Mouse (Mus musculus) cerebellum, postnatal 25 days (tissue): ENCODE results near the gene Pxdn.

Experiments
- DNase-seq, 2 experiments: peaks; one replicate each; pipeline ENCODE4 v3.0.0; 2021; ENCODE audit warnings: mixed read lengths in 2 of 2

Gene Pxdn

DNA sequence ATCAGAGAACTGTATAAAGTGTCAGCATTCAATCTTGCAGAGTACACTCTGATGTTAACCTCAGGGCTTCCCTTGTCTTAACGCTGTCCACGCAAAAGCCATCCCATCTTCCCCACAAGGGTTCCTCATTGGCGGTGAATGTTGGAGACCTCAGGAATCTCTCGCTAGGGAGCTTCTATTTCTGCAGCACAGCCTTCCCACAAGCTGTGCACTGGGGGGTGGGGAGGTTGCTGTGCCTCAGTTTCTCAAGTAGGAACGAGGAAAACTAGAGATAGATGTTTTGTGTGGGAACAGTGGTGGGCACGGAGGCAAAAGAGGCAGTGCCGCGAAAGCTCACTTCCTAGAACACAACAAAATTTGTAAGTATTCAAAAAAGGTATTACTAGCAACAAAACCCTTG, at the start of gene Pxdn:
Gene Pxdn (plus strand): TSS at position 301 of the 400 bp plus-strand sequence.
- DNase-seq, result no peak

DNA sequence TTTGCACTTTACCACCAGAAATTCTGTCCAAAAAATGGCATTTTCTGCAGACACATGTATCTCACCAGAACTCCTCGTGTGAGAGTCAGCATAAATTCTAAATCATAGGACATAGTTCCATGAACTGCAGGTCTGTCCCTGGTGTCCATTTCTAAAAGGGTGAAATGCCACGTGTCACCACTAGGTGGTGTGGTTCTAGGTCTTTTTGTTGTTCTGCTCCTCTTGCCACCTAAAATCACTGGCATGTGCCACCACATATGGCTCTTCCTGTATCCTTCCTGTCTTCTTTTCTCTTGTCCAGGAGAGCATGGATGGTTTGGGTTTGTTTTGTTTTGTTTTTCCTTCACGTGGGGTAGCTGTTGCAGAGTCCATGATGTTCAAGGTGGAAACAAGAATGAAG, 42.7 kb upstream of the Pxdn start:
- DNase-seq, result peak; percentile 51 to 72

DNA sequence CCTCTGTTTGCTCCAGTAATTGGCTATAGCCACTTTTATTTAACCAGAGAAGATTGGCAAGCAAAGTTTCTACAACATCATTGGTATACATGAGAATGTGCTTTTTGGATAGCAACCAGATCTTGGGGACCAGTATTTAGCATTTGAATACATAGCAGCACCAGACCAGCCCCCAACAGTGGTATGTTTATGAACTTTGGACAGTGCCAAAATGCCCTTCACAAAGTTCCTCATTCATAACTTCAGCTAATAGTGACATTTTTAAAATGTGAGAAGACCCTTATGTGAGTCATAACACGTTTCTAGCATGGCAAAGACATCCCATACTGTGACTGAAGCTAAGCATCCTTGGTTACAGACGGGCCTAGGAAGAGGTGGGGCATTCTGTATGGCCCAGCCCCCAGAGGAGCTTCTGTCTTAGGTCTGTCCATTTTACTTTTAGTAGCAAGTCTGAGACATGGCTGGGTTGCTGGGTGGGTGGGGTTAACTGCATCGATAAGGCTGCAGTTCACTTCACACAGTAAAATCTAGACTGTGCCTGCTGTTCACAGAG, 39.8 kb upstream of the Pxdn start:
- DNase-seq, result no peak

DNA sequence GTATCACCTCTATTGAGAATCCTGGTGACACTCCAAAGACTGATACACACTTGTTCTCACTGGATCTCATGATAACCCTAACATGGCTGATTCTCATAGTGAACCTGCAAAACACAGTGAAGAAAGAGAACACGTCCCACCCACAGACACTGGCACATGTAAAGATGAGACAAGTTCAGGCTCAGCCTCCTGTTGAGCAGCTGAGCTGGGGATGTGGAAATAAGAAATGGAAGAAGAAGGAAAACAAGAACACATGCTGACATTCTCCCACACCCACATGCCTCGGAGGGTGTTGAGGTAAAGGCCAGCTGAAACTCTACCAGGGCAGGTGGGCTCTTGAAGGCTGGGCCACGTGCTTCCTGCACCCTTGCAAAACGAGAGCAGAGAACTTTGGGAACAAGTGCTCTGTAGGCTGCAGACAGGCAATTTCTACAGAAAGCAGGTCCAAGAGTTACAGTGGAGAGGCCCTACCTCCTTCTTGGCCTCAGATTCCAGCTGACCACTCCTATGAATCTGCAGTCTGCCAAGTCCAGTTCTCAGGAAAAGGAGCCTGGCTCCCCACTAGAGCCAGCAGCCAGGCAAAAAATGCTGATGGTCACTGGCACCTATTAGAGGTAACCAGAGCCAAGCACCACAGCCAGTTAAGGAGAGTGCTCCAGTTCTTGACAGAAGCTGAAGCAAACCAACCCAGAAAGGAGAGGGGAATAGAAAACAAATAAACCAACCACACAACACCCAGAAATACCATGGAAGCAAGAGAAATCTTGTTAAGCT, 33.1 kb upstream of the Pxdn start:
- peak; percentile 32 to 50 for DNase-seq

DNA sequence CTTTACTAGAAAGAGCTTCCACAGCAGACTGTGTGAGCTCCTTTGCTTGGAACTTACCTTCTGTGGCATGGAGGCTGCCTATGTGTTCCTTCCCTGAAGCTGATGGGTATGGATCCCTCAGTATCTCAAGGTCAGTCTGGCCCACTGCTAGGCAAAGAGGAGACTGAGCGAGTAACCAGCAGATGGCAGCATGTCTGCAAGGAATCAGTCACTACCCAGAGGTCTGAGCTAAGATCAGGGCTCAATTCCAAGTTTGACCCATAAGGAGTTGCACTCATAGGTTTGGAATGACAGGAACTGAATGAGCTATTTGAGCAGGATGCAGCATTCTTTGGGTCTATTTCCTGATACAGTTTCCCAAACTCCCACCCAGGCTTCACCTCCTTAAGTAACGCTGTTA, 30.4 kb upstream of the Pxdn start:
- DNase-seq, result peak; percentile 34 to 64

DNA sequence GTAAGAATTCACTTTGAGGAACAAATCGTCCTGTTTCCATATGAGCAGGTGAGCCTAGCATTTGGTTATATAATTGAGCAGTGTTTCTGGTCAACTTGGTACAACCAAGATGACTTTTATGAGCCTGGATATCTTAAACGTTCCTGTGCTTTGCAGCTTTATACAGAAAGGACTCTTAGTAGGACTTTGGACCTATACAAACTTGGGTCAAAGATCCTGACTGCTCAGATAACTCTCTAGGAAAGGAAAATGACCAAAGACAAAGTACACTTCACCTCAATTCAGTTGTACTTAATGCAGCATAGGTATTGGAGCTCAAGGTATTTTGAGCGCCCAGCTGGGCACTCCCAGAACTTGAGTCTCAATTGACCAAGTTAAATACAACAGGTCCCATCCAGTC, 21.3 kb upstream of the Pxdn start:
- no peak for DNase-seq

DNA sequence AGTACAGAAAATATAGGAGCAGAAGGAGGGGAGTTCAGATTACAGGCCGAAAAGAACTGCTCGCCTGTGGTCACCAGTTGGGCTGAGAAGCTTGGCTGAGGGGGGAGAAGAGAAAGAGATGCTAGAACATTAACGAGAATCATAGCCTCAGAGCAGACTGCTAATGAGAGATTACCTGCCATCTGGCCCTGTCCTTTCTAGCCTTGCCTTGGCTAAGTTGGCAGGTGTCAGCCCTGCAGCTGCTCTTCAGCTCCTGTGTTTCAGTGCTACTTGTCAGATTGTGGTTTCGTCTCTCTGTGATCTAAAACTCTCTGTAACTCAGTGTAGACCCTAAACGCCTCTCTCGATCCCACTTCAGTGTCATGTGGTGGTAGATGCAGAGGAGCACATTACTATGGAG, 20.6 kb upstream of the Pxdn start:
- DNase-seq, result peak in 1 of 2 experiments; percentile 40

DNA sequence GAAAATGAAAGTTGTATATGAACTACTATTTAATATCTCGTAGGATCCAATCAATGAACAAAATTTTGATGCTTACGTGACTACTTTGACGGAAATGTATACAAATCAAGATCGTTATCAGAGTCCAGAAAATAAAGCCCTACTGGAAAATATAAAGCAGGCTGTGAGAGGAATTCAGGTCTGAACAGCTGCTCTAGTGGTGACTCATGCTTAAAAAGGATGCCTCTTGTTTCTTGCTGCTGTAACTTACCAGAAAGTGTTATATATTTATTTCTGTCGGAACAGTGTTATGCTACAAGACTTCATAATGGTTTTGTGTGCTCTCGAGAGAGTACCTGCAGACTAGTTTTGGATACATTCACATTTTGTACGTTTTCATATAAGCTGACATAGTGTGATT, 17.1 kb upstream of the Pxdn start:
- no peak for DNase-seq

DNA sequence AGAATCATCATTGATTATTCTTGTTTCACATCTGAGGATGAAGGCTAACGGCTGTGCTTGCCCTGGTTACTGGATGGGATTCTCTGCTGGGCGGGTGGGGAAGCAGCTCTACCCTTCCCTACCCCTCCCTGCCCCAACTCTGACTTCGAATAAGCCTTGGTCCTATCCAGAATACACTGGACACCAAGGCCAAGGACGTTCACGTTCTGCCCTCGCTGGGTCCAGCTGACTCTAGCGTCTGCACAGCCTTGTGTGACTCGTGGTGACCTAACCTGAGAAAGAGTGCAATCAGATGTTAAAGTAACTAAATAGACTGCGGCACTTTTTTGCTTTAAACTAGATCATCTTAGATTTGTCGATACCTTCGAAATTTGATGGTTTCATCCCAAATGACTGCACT, 15.9 kb upstream of the Pxdn start:
- no peak for DNase-seq

DNA sequence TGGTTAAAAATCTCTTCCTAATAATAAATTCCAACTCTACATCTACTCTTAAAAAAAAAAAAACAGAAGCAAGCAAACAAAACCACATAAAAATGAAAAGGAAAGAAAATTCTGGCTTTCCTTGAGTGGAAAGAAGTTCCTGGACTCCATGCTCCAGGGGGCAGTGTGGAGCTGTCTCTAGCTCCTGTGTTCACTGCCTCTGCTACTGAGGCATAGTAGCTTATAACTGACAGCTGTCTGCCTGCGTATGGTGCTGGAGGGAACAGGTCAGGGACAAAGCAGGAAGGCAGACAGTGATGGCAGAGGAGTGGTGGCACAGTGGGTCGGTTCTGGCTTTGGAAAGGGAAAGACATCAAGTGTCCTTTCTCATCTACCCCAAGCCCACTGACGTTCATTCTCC, 10.5 kb upstream of the Pxdn start:
- peak; percentile 27 to 67 for DNase-seq

DNA sequence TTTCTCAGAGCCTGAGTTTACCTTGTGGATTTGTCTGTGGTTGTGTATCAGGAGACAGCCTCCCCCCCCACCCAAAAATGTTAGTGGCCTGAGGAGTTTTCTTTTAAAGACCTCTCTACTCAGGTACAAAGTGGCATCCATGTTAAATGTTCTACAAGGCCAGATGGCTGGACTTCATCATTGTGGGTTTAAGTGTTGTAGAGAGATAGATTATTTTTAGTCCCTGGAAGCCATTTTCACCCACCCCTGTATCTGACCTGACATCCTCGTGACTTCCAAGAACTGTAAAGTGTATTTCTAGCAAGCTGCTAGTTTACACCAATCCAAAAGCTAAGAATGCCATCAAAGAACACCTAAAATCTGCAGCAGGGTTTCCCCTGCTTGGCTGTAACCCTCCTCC, 6.8 kb upstream of the Pxdn start:
- DNase-seq, result no peak

DNA sequence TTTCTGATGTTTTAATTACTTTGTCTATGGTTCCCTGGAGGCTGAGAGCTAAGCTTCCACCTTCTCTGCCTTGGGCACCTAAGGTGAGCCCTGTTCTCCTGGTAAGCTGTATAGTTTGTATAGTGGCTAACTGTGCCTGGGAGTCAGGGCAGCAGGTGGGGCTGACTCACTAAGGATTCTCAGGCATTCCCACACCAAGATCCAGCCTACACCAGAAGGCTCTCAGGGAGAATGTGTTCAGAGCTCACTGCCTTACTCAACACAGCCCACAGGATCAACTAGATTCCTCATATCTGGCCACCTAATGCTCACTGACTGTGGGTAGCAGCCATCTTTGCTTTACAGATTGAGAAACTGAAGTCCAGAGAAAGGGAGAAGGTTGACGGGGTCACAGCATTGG, 4.5 kb upstream of the Pxdn start:
- DNase-seq, result no peak

DNA sequence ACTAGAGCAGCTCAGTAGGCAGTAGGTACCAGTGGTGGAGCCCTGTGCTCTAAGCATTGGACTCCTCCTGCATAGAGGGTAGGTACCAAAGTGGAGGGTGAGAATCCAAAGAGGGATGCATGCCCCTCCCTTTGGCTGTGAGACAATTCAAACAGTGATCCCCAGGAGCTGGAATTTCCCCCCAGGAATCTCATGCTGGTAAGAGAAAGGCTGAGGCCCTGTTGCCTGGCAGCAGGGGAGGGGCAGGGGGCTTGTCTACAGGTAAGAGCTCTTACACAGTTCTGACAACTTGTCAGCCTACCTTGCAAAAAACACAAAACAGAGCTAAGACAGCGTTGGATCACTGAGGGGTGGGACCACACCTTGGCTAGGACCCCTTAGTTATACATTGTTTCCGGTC, 3.9 kb upstream of the Pxdn start:
- no peak for DNase-seq

DNA sequence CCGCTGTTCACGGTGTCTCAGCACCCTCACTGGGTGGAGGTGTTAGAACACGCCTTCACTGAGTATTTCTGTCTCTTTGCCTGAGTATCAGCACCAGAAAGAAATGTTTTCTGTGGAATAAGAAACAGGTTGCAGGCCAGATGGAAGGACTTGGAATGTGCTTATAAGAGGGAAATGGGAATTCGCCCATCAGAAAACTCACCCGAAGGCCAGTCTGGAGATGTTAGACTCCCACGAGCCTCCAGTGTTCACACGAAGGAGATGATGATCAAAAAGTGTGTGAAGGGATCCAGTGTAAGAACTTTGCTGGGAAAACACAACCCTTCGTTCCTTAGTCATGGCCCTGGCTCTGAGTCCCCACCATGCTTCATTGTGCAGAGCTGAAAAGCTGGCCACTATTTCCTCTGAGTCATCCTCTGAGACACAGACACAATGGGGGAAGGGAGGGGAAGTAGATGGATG, 3.3 kb upstream of the Pxdn start:
- no peak for DNase-seq

DNA sequence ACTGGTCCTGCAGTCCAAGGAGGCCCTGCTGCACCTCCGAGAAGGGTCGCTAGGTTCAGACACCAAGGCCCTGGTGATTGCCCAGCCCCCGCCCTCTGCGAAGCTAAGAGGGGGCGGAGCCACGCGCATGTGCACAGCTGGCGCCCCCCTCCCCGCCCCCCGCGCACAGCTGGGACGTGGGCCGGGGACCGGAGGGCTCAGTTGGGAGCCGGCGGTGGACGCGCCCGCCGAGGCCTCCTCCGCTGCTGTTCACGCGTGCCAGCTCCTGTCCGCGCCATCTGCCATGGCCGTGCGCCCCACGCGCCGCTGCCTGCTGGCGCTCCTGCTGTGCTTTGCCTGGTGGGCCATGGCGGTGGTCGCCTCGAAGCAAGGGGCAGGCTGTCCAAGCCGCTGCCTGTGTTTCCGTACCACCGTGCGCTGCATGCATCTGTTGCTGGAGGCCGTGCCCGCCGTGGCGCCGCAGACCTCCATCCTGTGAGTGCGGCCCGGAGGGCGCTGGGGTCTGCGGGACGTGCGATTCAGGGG, 505 bp downstream of the Pxdn start:
- DNase-seq, result peak; percentile 19 to 26

DNA sequence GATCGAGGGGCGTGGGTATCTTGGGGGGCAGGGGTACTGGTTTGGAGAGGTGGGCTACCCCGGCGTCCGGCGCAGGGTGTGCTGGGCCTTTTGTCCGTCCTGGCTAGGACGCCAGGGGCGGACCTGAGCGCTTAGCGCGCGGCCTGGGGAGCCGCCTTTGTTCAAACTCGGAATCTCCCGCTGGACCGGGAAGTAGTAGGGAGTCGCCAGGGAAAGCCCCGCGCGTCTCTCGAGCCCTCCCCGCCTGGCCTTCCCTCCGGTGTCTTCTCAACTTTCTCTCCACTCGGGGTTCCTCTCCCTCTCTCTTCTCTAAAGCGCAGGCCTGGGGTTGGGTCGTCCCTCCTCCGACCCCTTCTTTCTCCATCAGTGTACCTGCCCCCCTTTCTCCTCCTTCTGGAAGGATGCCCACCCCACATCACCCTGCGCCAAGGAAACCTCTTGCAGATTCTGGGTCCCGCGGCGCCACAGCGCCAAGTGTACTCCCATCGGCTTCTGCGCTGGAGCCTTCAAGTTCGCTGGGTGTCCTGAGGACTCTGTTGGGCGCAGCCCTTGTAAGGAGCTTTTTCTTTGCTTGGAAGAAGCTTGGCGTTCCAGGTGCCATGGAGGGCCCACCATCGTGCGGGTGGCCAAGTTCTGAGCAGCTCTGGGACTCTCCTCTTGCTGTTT, 1.1 kb downstream of the Pxdn start:
- DNase-seq, result peak; percentile 24 to 25

DNA sequence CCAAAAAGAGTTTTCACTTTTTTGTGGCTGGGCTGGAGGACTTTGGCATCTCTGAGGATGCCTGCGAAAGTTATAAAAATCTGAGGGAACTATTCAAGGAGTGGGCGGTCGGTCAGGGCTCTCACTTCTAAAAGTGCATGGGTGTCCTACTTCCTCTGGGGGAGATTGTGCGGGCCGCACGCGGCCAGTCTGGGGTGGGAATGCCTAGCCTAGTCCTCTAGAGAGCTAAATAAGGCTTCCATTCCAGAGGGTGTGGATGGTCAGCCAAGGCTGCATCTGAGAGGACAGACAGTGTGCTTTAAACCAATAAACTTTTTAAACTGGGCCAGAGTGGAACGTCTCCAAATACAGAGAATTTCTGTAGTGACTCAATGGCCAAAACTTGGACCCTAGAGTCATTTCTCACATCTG, 1.9 kb downstream of the Pxdn start:
- DNase-seq, result no peak

DNA sequence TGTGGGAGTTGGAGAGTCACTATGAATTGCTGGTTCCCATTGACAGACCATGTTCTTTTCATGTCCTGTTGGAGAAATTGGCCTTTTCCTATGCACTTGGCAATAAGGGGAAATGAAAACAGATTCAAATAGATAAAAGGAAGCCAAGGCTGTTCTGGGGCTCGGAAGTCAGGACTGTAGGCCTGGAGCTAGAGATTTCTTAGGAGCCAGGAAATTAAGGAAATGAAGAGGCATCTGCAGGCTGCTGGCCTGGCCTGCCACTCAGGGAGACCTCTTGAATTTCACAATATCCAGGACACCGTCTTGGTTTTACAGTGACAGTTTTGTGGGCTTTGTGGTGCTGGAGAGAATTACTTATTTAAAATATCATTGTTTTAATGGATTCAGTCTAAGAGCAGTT, 5.0 kb downstream of the Pxdn start:
- no peak for DNase-seq

DNA sequence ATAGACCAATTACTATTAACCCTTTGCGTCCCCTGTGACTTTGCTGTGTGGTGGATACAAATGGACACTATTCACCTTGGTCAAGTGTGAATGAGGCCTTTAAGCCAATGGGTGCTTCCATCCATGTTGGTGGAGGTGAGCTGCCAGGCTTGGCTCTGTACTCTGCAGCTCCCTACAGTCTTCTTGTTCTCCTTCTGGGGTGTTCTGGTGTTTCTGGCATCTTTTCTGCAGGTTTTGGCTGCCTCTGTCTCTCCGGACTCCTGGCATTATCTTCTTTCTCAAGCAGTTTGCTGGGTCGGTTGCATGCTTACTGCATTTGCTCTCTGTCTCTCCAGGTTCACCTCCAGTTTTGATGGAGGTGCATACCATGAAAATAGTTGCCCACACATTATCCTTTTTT, 7.2 kb downstream of the Pxdn start:
- DNase-seq, result no peak

DNA sequence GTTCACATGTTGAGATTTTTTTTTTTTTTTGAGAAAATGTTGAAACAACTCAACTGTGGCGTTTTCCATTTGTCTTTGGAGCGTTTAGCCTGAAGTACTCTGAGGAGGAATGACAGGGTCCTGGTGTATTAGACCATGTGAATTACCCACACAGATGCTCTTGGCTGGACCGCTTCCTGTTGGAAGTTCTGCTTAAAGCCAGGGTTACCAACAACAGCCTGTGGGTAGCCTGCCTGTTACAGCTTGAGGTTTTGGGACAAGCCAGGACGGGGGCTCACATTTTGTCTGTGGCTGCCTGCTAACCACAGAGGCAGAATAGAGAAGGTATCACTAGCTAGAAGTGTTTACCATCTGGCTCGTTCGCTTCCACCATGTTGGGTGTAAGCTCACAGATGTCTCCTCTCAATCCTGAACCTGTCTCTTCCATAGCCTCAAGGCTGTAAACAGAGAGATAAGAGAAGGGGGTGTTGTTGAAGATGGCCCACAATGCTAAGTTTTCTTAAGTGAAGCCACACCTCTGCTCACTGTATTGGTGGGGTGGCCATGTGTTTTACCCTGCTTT, 7.9 kb downstream of the Pxdn start:
- no peak for DNase-seq

DNA sequence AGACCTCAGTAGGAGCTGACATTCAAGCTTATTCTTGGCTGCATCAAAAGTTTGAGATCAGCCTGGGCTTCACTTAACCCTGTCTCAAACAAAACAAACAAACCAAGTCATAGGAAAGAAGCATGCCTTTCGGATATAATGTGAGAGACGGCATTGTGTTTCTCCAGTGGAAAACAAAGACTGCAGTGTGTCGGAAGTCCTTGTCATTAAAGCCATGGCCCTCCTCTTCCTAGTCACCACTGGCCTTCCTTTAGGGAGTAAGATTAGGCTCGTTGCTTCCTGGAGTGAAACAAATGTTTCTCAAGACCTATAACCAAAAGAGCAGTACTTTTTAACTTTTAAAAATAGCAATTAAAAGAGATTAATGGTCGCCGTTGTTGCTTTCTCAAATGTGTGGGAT, 13.6 kb downstream of the Pxdn start:
- DNase-seq, result no peak

DNA sequence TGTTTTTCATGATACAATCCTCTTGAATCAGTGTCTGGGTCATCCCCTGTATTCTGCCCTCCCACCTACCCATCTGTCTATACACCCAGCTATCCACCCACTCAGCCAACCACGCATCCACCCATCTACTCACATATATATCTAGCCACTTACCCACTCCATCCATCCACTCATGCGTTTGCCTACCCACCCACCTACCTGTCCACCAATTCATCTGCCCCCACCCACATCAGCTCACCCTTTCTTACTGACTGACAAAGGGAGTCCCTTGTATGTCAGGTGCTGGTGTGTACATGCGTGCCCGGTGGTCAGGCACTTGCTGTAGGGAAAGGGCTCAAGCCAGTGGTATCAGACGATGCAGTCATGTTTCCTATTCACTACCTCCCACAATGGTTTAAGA, 14.1 kb downstream of the Pxdn start:
- DNase-seq, result no peak

DNA sequence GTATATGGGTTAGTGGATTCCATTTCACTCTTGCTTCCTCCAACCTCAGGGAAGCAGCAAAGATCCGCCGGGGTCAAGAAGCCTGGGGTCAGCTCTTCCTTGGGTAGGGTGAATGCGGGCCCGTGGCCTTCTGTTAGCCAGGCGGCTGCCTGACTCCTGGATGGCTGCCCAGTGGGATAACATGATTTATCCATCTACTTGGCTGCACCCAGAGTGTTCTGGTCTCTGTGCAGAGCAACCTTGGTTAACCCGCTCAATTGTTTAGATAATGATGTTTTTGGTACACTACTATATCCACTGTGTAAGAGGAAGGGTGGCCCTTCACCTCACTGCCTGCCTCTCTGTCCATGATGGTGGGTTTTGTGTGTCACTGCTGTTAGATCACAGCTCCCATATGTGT, 14.7 kb downstream of the Pxdn start:
- no peak for DNase-seq

DNA sequence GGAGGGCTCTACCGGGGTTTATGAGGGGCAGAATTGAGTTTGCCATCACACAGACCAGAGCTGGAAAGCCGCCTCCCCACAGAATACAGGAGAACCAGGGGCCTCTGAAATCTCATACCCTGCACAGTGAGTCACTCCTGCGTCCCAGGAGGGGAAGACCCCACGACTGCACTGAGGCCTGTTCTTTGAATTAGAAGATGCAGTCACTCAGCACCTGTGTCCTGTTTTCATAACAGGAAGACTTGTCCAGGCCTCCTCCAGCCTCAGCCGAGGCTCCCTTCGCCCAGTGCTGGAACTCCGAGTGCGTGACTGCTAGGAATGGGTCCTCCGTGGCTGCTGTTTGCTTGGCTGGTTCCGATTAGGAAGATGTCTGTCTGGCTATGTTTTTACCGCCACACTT, 16.6 kb downstream of the Pxdn start:
- DNase-seq, result no peak
